Mouse (Mus musculus) heart, adult 2 months (tissue): ENCODE measurements around the gene Rnf220. TPM values are rescaled to one million over a fixed set of nuclear protein-coding genes. Genes with fewer than 3 reads are reported as not detected.

ENCODE experiments used
- DNase-seq, 2 experiments: peaks; one replicate each; pipeline ENCODE4 v3.0.0; 2021
- H3K27ac ChIP-seq: fragments of 200-600 bp; 2 replicates; pipeline ENCODE4 v1.8.1; 2022
- H3K27me3 ChIP-seq: fragments of 200-500 bp; 2 replicates; pipeline ENCODE4 v1.6.1; 2012; ENCODE audit warnings: mild to moderate bottlenecking, low read length, inconsistent platforms, mixed read lengths; ENCODE audit not compliant: control insufficient read depth, insufficient read depth
- H3K36me3 ChIP-seq: fragments of 200-500 bp; 2 replicates; pipeline ENCODE4 v1.6.1; 2012; ENCODE audit warnings: low read length, inconsistent platforms; ENCODE audit not compliant: control insufficient read depth, insufficient read depth
- H3K4me1 ChIP-seq: fragments of 200-500 bp; 2 replicates; pipeline ENCODE4 v1.6.1; 2011; ENCODE audit warnings: low read length; ENCODE audit not compliant: control insufficient read depth, insufficient read depth
- H3K4me3 ChIP-seq: fragments of 200-600 bp; 2 replicates; pipeline ENCODE4 v1.8.1; 2022
- H3K79me2 ChIP-seq: fragments of 200-500 bp; replicated peaks from 2 replicates; pipeline ENCODE4 v1.6.1; 2012; ENCODE audit warnings: mild to moderate bottlenecking, inconsistent platforms, low read length, moderate library complexity, mixed read lengths; ENCODE audit not compliant: control insufficient read depth, insufficient read depth
- H3K9ac ChIP-seq: fragments of 200-500 bp; 2 replicates; pipeline ENCODE4 v1.6.1; 2012; ENCODE audit warnings: low read depth, mild to moderate bottlenecking, control low read depth, inconsistent platforms, low read length, mixed read lengths
- CTCF ChIP-seq: fragments of 200-600 bp; IDR thresholded peaks from 2 replicates; pipeline ENCODE4 v1.8.1; 2022; ENCODE audit warnings: antibody characterized with exemption, mild to moderate bottlenecking, moderate library complexity
- EP300 ChIP-seq: fragments of 200-500 bp; IDR thresholded peaks from 2 replicates; pipeline ENCODE4 v1.6.1; 2011; ENCODE audit warnings: low read depth, low read length, control low read depth; ENCODE audit not compliant: insufficient read depth
- POLR2A ChIP-seq: fragments of 200-500 bp; IDR thresholded peaks from 2 replicates; pipeline ENCODE4 v1.6.1; 2011; ENCODE audit warnings: mild to moderate bottlenecking, low read depth, low read length, control low read depth; ENCODE audit not compliant: insufficient read depth
- WGBS: fragments of 180-500 bp; shearing (Covaris S2); methylation state at CpG from one replicate; pipeline ENCODE4 v1.1.7; 2018; 5-methylcytosine and 5-hydroxymethylcytosine counted together
- intact Hi-C: fragments of 180-260 bp; cut with DNase I; formaldehyde crosslinking; loops from one replicate; pipeline ENCODE4 v1.15.1; 2025
- polyA plus RNA-seq: library from polyadenylated mRNA; depleted of rRNA; stranded (reverse); fragments of >200 nt; gene quantifications from 2 replicates; pipeline ENCODE4 v1.2.3, GENCODE M21; 2012
- total RNA-seq, 2 experiments: library from RNA; stranded (reverse); gene quantifications; 2 replicates each; pipeline ENCODE4 v1.2.3; 2021

The Rnf220 gene
- total and polyA plus RNA-seq, 3 experiments: 32.3 to 41.4 (median 33.2) TPM

DNA sequence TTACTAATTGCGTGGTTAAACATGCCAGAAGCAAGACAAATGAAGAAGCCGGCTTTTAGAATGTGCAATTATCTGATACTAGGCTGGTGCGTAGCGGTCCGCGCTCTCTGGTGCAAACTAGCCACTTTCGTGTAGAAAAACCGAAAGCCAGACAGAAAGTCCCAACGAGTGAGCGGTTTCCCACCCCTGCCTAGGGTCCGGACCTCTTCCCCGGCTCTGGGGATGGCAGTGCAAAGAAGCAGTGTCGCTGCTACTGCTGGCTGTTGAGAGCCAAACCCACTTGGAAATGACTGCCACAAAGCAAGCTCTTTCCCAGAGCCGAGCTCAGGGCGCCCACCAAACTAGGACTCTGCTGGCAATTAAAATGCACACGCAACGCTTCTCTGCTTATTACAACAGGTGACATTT is 3.7 kb downstream of the Rnf220 start:
- H3K79me2 ChIP-seq: no peaks in the 10 kb centered on the region
- H3K27me3 ChIP-seq: peaks cover 24% of the 10 kb centered on the region
- no peaks in the 10 kb centered on the region for H3K36me3 ChIP-seq
- H3K4me3 ChIP-seq: no peak overlapping the region
- 14% methylated on average over 17 of the region's 17 CpGs for WGBS
- peak; percentile 40 to 57 for DNase-seq
- H3K27ac ChIP-seq: no peak overlapping the region
- no peaks in the 10 kb centered on the region for H3K4me1 ChIP-seq
- intact Hi-C loops: loop anchor here (10.0 kb wide), 1 partner anchor 168 kb away; no protein-coding TSS in a partner anchor
- TF ChIP-seq POLR2A: no peak
- H3K9ac ChIP-seq: no peak overlapping the region

DNA sequence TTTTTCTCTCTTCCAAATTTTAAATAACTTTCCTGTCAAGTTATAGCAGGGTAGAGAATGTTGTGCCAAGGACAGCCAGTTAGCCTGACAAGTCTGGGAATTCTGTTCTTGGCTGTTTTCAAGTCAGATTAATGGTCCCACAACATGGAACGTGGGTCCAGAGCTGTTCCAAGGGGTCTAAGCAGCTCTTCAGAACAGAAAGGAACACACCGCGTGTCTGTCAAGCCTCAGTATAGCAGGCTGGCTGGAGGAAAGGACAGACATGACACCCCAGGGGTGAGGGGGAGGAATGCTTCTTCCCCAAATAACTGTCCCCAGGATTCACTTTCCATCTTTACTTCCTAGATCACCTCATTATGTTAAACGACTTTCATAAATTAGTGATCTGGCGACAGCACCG is 5.0 kb downstream of the Rnf220 start:
- intact Hi-C loops: loop anchor here (10.0 kb wide), 1 partner anchor 167 kb away; no protein-coding TSS in a partner anchor
- 73% methylated on average over 6 of the region's 6 CpGs for WGBS
- H3K9ac ChIP-seq: no peak overlapping the region
- no peaks in the 10 kb centered on the region for H3K4me1 ChIP-seq
- no peaks in the 10 kb centered on the region for H3K36me3 ChIP-seq
- H3K79me2 ChIP-seq: no peaks in the 10 kb centered on the region
- H3K27me3 ChIP-seq: peaks cover 24% of the 10 kb centered on the region
- no peak for TF ChIP-seq POLR2A
- TF ChIP-seq EP300: no peak
- no peak for TF ChIP-seq CTCF
- no peak for DNase-seq
- H3K27ac ChIP-seq: no peak overlapping the region
- H3K4me3 ChIP-seq: no peak overlapping the region

DNA sequence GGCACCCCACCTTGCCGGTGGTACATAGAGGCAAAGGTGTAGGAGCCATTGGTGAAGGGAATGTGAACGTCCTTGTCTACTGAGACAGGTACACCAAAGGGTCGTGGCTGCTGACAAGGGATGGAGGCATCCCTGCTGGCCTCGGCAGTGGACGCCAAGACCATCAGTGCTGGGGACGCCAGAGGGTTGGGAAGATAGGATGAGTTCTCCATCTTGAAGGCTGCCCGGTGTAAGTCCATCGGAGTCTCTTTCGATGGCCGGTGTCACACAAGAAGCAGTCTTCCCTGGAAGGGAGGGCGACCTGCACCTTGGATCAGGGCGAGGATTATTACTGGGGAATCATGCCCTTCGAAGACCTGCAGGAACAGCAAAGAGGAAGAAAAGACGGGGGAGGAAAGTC is 6.9 kb downstream of the Rnf220 start:
- TF ChIP-seq CTCF (no peak), EP300 (no peak), POLR2A (no peak)
- DNase-seq: no peak
- 85% methylated on average over 14 of the region's 14 CpGs for WGBS
- Histone ChIP-seq H3K79me2 (no peaks in the 10 kb centered on the region), H3K36me3 (no peaks in the 10 kb centered on the region), H3K4me3 (no peak overlapping the region), H3K27ac (no peak overlapping the region), H3K9ac (no peak overlapping the region), H3K4me1 (no peaks in the 10 kb centered on the region), H3K27me3 (peaks cover 14% of the 10 kb centered on the region)
- intact Hi-C loops: loop anchor here (10.0 kb wide), 1 partner anchor 165 kb away; no protein-coding TSS in a partner anchor

DNA sequence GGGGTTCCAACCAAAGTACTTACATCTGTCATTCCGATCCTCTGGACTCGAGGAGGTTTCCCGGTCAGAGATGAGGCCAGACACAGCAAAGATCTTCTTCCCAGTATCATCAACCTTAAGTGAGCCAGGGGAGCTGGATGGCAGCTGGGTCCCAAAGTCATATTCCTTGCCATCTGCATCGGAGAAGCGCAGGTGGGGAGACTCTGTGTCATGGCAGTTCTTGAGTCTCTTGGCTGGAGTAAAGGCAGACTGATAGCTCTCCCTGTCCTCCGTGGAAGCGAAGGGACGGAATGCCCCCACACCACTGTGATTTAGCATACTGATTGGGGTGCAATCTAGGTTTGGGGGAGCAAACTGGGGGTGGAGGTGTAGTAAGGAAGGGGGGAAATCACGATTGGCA is 7.3 kb downstream of the Rnf220 start:
- no peak for TF ChIP-seq EP300
- TF ChIP-seq POLR2A: no peak
- no peak for TF ChIP-seq CTCF
- Histone ChIP-seq H3K27ac (no peak overlapping the region), H3K36me3 (no peaks in the 10 kb centered on the region), H3K79me2 (no peaks in the 10 kb centered on the region), H3K27me3 (peaks cover 12% of the 10 kb centered on the region), H3K9ac (no peak overlapping the region), H3K4me3 (no peak overlapping the region), H3K4me1 (no peaks in the 10 kb centered on the region)
- no peak for DNase-seq
- intact Hi-C loops: no loop called here
- WGBS: 89% methylated on average over 9 of the region's 9 CpGs

DNA sequence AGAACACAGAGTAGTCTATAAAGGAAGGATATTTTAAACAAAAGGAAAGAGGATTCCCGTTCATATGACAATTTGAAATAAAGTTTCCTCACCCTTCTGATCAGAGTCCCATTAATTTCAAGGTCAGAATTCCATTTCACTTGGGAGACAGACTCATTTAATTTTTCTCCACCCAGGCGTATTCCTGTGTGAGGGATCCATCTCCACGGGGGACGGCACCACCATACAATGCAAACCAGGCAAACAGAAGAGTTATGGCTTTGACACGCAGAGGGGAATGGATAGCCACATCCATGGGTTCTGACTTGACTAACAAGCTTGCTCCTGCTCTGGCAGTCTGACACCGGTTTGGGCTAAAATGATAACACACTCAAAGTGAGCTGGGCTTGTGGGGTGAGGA is 9.4 kb downstream of the Rnf220 start:
- Histone ChIP-seq H3K36me3 (no peaks in the 10 kb centered on the region), H3K9ac (no peak overlapping the region), H3K27me3 (peaks cover 2% of the 10 kb centered on the region; the same call in 1 of the 2 replicates), H3K4me1 (no peaks in the 10 kb centered on the region), H3K27ac (no peak overlapping the region), H3K4me3 (no peak overlapping the region), H3K79me2 (no peaks in the 10 kb centered on the region)
- intact Hi-C loops: no loop called here
- WGBS: 85% methylated on average over 6 of the region's 6 CpGs
- DNase-seq: no peak
- no peak for TF ChIP-seq POLR2A
- no peak for TF ChIP-seq CTCF
- TF ChIP-seq EP300: no peak

DNA sequence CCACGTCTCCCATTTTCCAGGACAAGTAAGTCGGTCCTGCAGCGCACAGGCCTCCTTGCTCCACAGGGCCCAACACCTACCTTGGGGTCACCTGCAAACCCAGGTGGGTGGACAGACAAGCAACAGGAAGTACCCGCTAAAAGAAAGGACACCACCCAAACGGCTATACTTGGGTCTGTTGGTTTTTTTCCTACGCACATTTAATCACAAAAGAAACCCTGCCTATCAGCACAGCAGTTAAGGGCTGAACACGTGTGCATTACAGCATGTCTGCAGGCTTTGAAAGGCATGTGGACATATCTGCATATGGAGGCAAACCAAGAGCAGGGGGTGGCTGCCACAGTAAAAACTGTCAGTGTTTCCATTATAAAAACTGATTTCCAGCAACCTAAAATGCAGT is 10.7 kb downstream of the Rnf220 start:
- Histone ChIP-seq H3K4me3 (no peak overlapping the region), H3K4me1 (no peaks in the 10 kb centered on the region), H3K9ac (no peak overlapping the region), H3K27ac (no peak overlapping the region), H3K27me3 (no peaks in the 10 kb centered on the region), H3K36me3 (no peaks in the 10 kb centered on the region), H3K79me2 (no peaks in the 10 kb centered on the region)
- DNase-seq: no peak
- TF ChIP-seq CTCF (no peak), POLR2A (no peak), EP300 (no peak)
- WGBS: 76% methylated on average over 7 of the region's 7 CpGs
- intact Hi-C loops: no loop called here
